Mouse (Mus musculus): Measurements from ENCODE around the gene Tmf1. TPM values are rescaled to one million over a fixed set of nuclear protein-coding genes. Genes with fewer than 3 reads are reported as not detected.

Tmf1 gene
- total RNA-seq, 4 experiments from 2014 or later: 51.1 to 58.5 (median 55.7) TPM

DNA sequence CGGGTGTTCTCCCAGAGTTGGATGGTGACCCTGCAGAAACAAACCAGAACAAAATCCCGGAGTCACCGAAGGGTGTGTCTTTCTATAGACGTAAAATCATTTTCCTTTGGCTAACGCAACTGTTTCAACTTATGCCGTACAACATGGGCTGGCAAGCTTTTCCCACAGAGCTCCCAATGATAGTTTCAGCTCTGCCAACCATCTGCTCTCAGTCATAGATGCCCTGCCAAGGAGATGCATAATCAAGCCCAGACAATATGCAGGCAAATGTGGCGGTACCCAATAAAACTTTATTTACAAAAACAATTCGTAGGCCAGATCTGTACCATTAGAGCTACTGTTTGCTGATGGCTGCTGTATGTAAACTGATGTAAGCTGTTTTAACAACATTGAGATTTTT lies 66.7 kb downstream of the Tmf1 start:
- no peak for DNase-seq (ENCODE audit: low spot score in 2 of 2)

- no peak for DNase-seq (ENCODE audit: low spot score in 2 of 2)
Observed at GRCm38 (mm10) chr6:97106777-97107176, 72.1 kb downstream of the Tmf1 start.

- no peak for DNase-seq (ENCODE audit: low spot score in 2 of 2)
Observed at GRCm38 (mm10) chr6:97106106-97106505, 72.8 kb downstream of the Tmf1 start.

- no peak for DNase-seq (ENCODE audit: low spot score in 2 of 2)
Observed at GRCm38 (mm10) chr6:97104264-97104852, 74.6 kb downstream of the Tmf1 start.

Other genes starting within 250 kb of the Tmf1 start
- gene Fam19a4, start 118.7 kb downstream of the Tmf1 start, total RNA-seq (2022): under 1 TPM; 0.13 to 0.46 (median 0.27) TPM
- gene Eogt, start 29.9 kb downstream of the Tmf1 start, total RNA-seq (2022): 1 to 10 TPM; 3.4 to 4.4 (median 3.8) TPM
- 10 to 100 TPM; 33.7 to 36.2 (median 33.7) TPM for gene Uba3, start 26.5 kb upstream of the Tmf1 start, total RNA-seq (2022)
- gene Arl6ip5, start 31.6 kb upstream of the Tmf1 start, total RNA-seq (2022): 100 to 1,000 TPM; 135 to 157 (median 140) TPM
- gene Lmod3, start 73.6 kb upstream of the Tmf1 start, total RNA-seq (2022): 10 to 100 TPM; 77.8 to 95.8 (median 86.4) TPM

Measured in gastrocnemius, adult 8-10 months (tissue).